Mouse (Mus musculus): Measurements from ENCODE around the gene Vmn1r119. TPM values are rescaled to one million over a fixed set of nuclear protein-coding genes. Genes with fewer than 3 reads are reported as not detected.
"Not testable (repeated sequence)": the region's sequence is repeated elsewhere in the genome, so short reads cannot be mapped to it uniquely, and the experiment has no call there.

Vmn1r119 gene
- not detected in 2 replicates for total RNA-seq (2012; rRNA removed)
- not detected for polyA plus RNA-seq (2012; ENCODE audit: insufficient read depth in 1 of 2, insufficient read length in 2 of 2, low read depth in 1 of 2, low replicate concordance in 2 of 2, missing spikeins in 1 of 2)

DNA sequence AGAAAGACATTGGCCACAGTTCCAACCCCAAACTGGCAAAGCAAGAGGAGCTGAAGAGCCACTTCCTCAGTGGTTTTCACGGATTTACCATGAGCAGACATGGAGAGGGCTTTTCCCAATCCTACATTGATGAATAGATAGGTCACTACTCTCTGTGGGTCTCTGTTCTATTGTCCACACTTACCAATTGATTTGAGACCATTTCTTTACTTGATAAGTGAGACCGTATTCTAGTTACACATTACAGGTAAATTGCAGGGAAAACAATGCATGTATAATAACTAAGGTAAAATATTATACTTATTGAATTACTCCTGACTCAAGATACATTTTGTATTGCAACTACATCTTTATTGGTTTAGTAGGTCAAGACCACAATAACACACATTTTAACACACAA is at the start of gene Vmn1r119:
TSS of gene Vmn1r119 (minus strand) at position 101 of the 400 bp plus-strand sequence.
- H3K9me3 ChIP-seq (replicated peaks; ENCODE audit: insufficient read depth, low read length); H3K4me3 ChIP-seq (ENCODE audit: control insufficient read depth in 1 of 2, insufficient read depth in 1 of 2, low read depth in 2 of 2, low read length in 2 of 2); H3K4me1 ChIP-seq (ENCODE audit: control insufficient read depth in 1 of 2, insufficient read depth in 2 of 2, low read length in 2 of 2); H3K79me2 ChIP-seq (ENCODE audit: control insufficient read depth, insufficient read depth, low read length, poor library complexity); H3K27ac ChIP-seq (ENCODE audit: control insufficient read depth, low read depth, low read length); H3K36me3 ChIP-seq (ENCODE audit: control insufficient read depth in 1 of 2, insufficient read depth in 2 of 2, low read length in 2 of 2); DNase-seq (ENCODE audit: low read depth, low spot score); H3K9ac ChIP-seq (ENCODE audit: control insufficient read depth, low read depth, low read length, poor library complexity, severe bottlenecking); H3K27me3 ChIP-seq (ENCODE audit: control insufficient read depth in 1 of 2, insufficient read depth in 2 of 2, low read length in 2 of 2): not testable (repeated sequence)

- H3K4me1 ChIP-seq (ENCODE audit: control insufficient read depth in 1 of 2, insufficient read depth in 2 of 2, low read length in 2 of 2); H3K9me3 ChIP-seq (replicated peaks; ENCODE audit: insufficient read depth, low read length); H3K79me2 ChIP-seq (ENCODE audit: control insufficient read depth, insufficient read depth, low read length, poor library complexity); H3K27me3 ChIP-seq (ENCODE audit: control insufficient read depth in 1 of 2, insufficient read depth in 2 of 2, low read length in 2 of 2); H3K4me3 ChIP-seq (ENCODE audit: control insufficient read depth in 1 of 2, insufficient read depth in 1 of 2, low read depth in 2 of 2, low read length in 2 of 2); DNase-seq (ENCODE audit: low read depth, low spot score); H3K27ac ChIP-seq (ENCODE audit: control insufficient read depth, low read depth, low read length); H3K9ac ChIP-seq (ENCODE audit: control insufficient read depth, low read depth, low read length, poor library complexity, severe bottlenecking); H3K36me3 ChIP-seq (ENCODE audit: control insufficient read depth in 1 of 2, insufficient read depth in 2 of 2, low read length in 2 of 2): not testable (repeated sequence)
Measured at GRCm38 (mm10) chr7:21053684-21054083, 41.4 kb upstream of the Vmn1r119 start, which contains the start of gene Vmn1r120. Gene Vmn1r120, minus strand, starts transcription at chr7:21053784.

Other genes starting within 250 kb of the Vmn1r119 start
- gene Vmn1r112, start 241.3 kb downstream of the Vmn1r119 start, total RNA-seq (2012; rRNA removed) = not detected in 2 replicates
- not detected for gene Vmn1r112, start 241.3 kb downstream of the Vmn1r119 start, polyA plus RNA-seq (2012; ENCODE audit: insufficient read depth in 1 of 2, insufficient read length in 2 of 2, low read depth in 1 of 2, low replicate concordance in 2 of 2, missing spikeins in 1 of 2)
- not detected in 2 replicates for gene Vmn1r113, start 225.2 kb downstream of the Vmn1r119 start, total RNA-seq (2012; rRNA removed)
- not detected for gene Vmn1r113, start 225.2 kb downstream of the Vmn1r119 start, polyA plus RNA-seq (2012; ENCODE audit: insufficient read depth in 1 of 2, insufficient read length in 2 of 2, low read depth in 1 of 2, low replicate concordance in 2 of 2, missing spikeins in 1 of 2)
- gene Vmn1r114, start 200.3 kb downstream of the Vmn1r119 start, total RNA-seq (2012; rRNA removed) = not detected in 2 replicates
- not detected for gene Vmn1r114, start 200.3 kb downstream of the Vmn1r119 start, polyA plus RNA-seq (2012; ENCODE audit: insufficient read depth in 1 of 2, insufficient read length in 2 of 2, low read depth in 1 of 2, low replicate concordance in 2 of 2, missing spikeins in 1 of 2)
- not detected in 2 replicates for gene Vmn1r115, start 167.5 kb downstream of the Vmn1r119 start, total RNA-seq (2012; rRNA removed)
- gene Vmn1r115, start 167.5 kb downstream of the Vmn1r119 start, polyA plus RNA-seq (2012; ENCODE audit: insufficient read depth in 1 of 2, insufficient read length in 2 of 2, low read depth in 1 of 2, low replicate concordance in 2 of 2, missing spikeins in 1 of 2) = not detected
- not detected in 2 replicates for gene Vmn1r116, start 140.2 kb downstream of the Vmn1r119 start, total RNA-seq (2012; rRNA removed)
- not detected for gene Vmn1r116, start 140.2 kb downstream of the Vmn1r119 start, polyA plus RNA-seq (2012; ENCODE audit: insufficient read depth in 1 of 2, insufficient read length in 2 of 2, low read depth in 1 of 2, low replicate concordance in 2 of 2, missing spikeins in 1 of 2)
- gene Vmn1r117, start 128.3 kb downstream of the Vmn1r119 start, total RNA-seq (2012; rRNA removed) = not detected in 2 replicates
- not detected for gene Vmn1r117, start 128.3 kb downstream of the Vmn1r119 start, polyA plus RNA-seq (2012; ENCODE audit: insufficient read depth in 1 of 2, insufficient read length in 2 of 2, low read depth in 1 of 2, low replicate concordance in 2 of 2, missing spikeins in 1 of 2)
- gene Vmn1r118, start 100.1 kb downstream of the Vmn1r119 start, total RNA-seq (2012; rRNA removed) = not detected in 2 replicates
- not detected for gene Vmn1r118, start 100.1 kb downstream of the Vmn1r119 start, polyA plus RNA-seq (2012; ENCODE audit: insufficient read depth in 1 of 2, insufficient read length in 2 of 2, low read depth in 1 of 2, low replicate concordance in 2 of 2, missing spikeins in 1 of 2)
- not detected in 2 replicates for gene Vmn1r120, start 41.3 kb upstream of the Vmn1r119 start, total RNA-seq (2012; rRNA removed)
- not detected for gene Vmn1r120, start 41.3 kb upstream of the Vmn1r119 start, polyA plus RNA-seq (2012; ENCODE audit: insufficient read depth in 1 of 2, insufficient read length in 2 of 2, low read depth in 1 of 2, low replicate concordance in 2 of 2, missing spikeins in 1 of 2)
- not detected in 2 replicates for gene Vmn1r121, start 86.1 kb upstream of the Vmn1r119 start, total RNA-seq (2012; rRNA removed)
- gene Vmn1r121, start 86.1 kb upstream of the Vmn1r119 start, polyA plus RNA-seq (2012; ENCODE audit: insufficient read depth in 1 of 2, insufficient read length in 2 of 2, low read depth in 1 of 2, low replicate concordance in 2 of 2, missing spikeins in 1 of 2) = not detected
- not detected in 2 replicates for gene Vmn1r122, start 121.7 kb upstream of the Vmn1r119 start, total RNA-seq (2012; rRNA removed)
- not detected for gene Vmn1r122, start 121.7 kb upstream of the Vmn1r119 start, polyA plus RNA-seq (2012; ENCODE audit: insufficient read depth in 1 of 2, insufficient read length in 2 of 2, low read depth in 1 of 2, low replicate concordance in 2 of 2, missing spikeins in 1 of 2)
- not detected in 2 replicates for gene Vmn1r123, start 149.7 kb upstream of the Vmn1r119 start, total RNA-seq (2012; rRNA removed)
- gene Vmn1r123, start 149.7 kb upstream of the Vmn1r119 start, polyA plus RNA-seq (2012; ENCODE audit: insufficient read depth in 1 of 2, insufficient read length in 2 of 2, low read depth in 1 of 2, low replicate concordance in 2 of 2, missing spikeins in 1 of 2) = not detected
- not detected in 2 replicates for gene Gm5157, start 178.0 kb upstream of the Vmn1r119 start, total RNA-seq (2012; rRNA removed)
- gene Gm5157, start 178.0 kb upstream of the Vmn1r119 start, polyA plus RNA-seq (2012; ENCODE audit: insufficient read depth in 1 of 2, insufficient read length in 2 of 2, low read depth in 1 of 2, low replicate concordance in 2 of 2, missing spikeins in 1 of 2) = not detected
- gene Vmn1r124, start 248.2 kb upstream of the Vmn1r119 start, total RNA-seq (2012; rRNA removed) = not detected in 2 replicates
- not detected for gene Vmn1r124, start 248.2 kb upstream of the Vmn1r119 start, polyA plus RNA-seq (2012; ENCODE audit: insufficient read depth in 1 of 2, insufficient read length in 2 of 2, low read depth in 1 of 2, low replicate concordance in 2 of 2, missing spikeins in 1 of 2)